Mouse (Mus musculus) heart, adult 2 months (tissue): ENCODE results near the gene Stra8. TPM values are rescaled to one million over a fixed set of nuclear protein-coding genes. Genes with fewer than 3 reads are reported as not detected.

Experiments
- DNase-seq, 2 experiments: peaks; one replicate each; pipeline ENCODE4 v3.0.0; 2021
- H3K27ac ChIP-seq: fragments of 200-600 bp; 2 replicates; pipeline ENCODE4 v1.8.1; 2022
- H3K27me3 ChIP-seq: fragments of 200-500 bp; 2 replicates; pipeline ENCODE4 v1.6.1; 2012; ENCODE audit warnings: mild to moderate bottlenecking, low read length, inconsistent platforms, mixed read lengths; ENCODE audit not compliant: control insufficient read depth, insufficient read depth
- H3K36me3 ChIP-seq: fragments of 200-500 bp; 2 replicates; pipeline ENCODE4 v1.6.1; 2012; ENCODE audit warnings: low read length, inconsistent platforms; ENCODE audit not compliant: control insufficient read depth, insufficient read depth
- H3K4me1 ChIP-seq: fragments of 200-500 bp; 2 replicates; pipeline ENCODE4 v1.6.1; 2011; ENCODE audit warnings: low read length; ENCODE audit not compliant: control insufficient read depth, insufficient read depth
- H3K4me3 ChIP-seq: fragments of 200-600 bp; 2 replicates; pipeline ENCODE4 v1.8.1; 2022
- H3K79me2 ChIP-seq: fragments of 200-500 bp; replicated peaks from 2 replicates; pipeline ENCODE4 v1.6.1; 2012; ENCODE audit warnings: mild to moderate bottlenecking, inconsistent platforms, low read length, moderate library complexity, mixed read lengths; ENCODE audit not compliant: control insufficient read depth, insufficient read depth
- H3K9ac ChIP-seq: fragments of 200-500 bp; 2 replicates; pipeline ENCODE4 v1.6.1; 2012; ENCODE audit warnings: low read depth, mild to moderate bottlenecking, control low read depth, inconsistent platforms, low read length, mixed read lengths
- CTCF ChIP-seq: fragments of 200-600 bp; IDR thresholded peaks from 2 replicates; pipeline ENCODE4 v1.8.1; 2022; ENCODE audit warnings: antibody characterized with exemption, mild to moderate bottlenecking, moderate library complexity
- EP300 ChIP-seq: fragments of 200-500 bp; IDR thresholded peaks from 2 replicates; pipeline ENCODE4 v1.6.1; 2011; ENCODE audit warnings: low read depth, low read length, control low read depth; ENCODE audit not compliant: insufficient read depth
- POLR2A ChIP-seq: fragments of 200-500 bp; IDR thresholded peaks from 2 replicates; pipeline ENCODE4 v1.6.1; 2011; ENCODE audit warnings: mild to moderate bottlenecking, low read depth, low read length, control low read depth; ENCODE audit not compliant: insufficient read depth
- WGBS: fragments of 180-500 bp; shearing (Covaris S2); methylation state at CpG from one replicate; pipeline ENCODE4 v1.1.7; 2018; 5-methylcytosine and 5-hydroxymethylcytosine counted together
- intact Hi-C: fragments of 180-260 bp; cut with DNase I; formaldehyde crosslinking; loops from one replicate; pipeline ENCODE4 v1.15.1; 2025
- polyA plus RNA-seq: library from polyadenylated mRNA; depleted of rRNA; stranded (reverse); fragments of >200 nt; gene quantifications from 2 replicates; pipeline ENCODE4 v1.2.3, GENCODE M21; 2012
- total RNA-seq, 2 experiments: library from RNA; stranded (reverse); gene quantifications; 2 replicates each; pipeline ENCODE4 v1.2.3; 2021

Stra8 gene
- total and polyA plus RNA-seq, 3 experiments, result not detected

DNA sequence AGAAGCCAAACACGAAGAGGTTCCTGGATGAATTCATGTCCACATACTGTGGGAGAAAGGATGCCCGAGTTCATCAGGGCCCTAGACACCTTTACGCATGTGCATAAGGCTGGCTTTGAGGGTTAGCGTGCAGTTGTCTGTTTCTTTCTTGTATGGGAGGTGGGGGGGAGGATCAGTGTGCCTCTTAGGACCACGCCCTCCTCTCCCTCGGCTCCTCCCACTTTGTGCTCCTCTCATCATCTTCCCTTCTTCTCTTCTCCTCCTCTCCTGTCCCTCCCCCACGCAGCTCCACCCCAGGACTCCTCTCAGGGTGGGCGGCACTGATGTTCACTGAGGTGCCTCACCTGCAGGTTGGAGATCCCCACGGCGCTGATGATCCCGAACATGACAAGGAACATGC is 28.5 kb downstream of the Stra8 start:
- no peak for DNase-seq
- no peak overlapping the region for H3K27ac ChIP-seq
- H3K4me3 ChIP-seq, result no peak overlapping the region
- 22% methylated on average over 11 of the region's 11 CpGs for WGBS
- H3K4me1 ChIP-seq, result no peaks in the 10 kb centered on the region
- H3K9ac ChIP-seq, result no peak overlapping the region
- TF ChIP-seq CTCF (no peak), POLR2A (no peak), EP300 (no peak)
- H3K27me3 ChIP-seq, result no peaks in the 10 kb centered on the region; the same call in 1 of the 2 replicates
- intact Hi-C loops, result no loop called here
- H3K79me2 ChIP-seq, result no peaks in the 10 kb centered on the region
- H3K36me3 ChIP-seq, result no peaks in the 10 kb centered on the region

DNA sequence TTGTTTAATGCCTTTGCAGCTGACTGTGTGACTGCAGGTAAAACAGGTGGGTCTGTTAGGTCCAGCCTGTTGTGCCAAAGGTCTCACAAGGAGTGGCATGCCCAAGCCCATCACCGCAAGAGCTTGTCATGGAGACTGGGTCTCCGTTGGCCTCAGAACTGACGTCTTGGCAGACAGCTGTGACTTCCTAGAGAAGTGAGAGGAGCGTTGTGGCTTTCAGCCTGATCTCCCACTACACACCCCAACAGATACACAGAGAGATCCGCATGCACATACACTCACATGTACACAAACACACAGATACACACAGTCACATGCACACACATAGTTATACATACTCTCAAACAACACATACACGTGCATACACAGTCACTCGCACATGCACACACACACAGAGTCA is 31.6 kb downstream of the Stra8 start:
- intact Hi-C loops, result no loop called here
- Histone ChIP-seq H3K4me1 (no peaks in the 10 kb centered on the region), H3K9ac (no peak overlapping the region), H3K27ac (no peak overlapping the region), H3K4me3 (no peak overlapping the region), H3K27me3 (no peaks in the 10 kb centered on the region; the same call in 1 of the 2 replicates), H3K79me2 (no peaks in the 10 kb centered on the region), H3K36me3 (no peaks in the 10 kb centered on the region)
- DNase-seq, result no peak
- TF ChIP-seq POLR2A (no peak), EP300 (no peak), CTCF (no peak)
- 86% methylated on average over 7 of the region's 7 CpGs for WGBS

DNA sequence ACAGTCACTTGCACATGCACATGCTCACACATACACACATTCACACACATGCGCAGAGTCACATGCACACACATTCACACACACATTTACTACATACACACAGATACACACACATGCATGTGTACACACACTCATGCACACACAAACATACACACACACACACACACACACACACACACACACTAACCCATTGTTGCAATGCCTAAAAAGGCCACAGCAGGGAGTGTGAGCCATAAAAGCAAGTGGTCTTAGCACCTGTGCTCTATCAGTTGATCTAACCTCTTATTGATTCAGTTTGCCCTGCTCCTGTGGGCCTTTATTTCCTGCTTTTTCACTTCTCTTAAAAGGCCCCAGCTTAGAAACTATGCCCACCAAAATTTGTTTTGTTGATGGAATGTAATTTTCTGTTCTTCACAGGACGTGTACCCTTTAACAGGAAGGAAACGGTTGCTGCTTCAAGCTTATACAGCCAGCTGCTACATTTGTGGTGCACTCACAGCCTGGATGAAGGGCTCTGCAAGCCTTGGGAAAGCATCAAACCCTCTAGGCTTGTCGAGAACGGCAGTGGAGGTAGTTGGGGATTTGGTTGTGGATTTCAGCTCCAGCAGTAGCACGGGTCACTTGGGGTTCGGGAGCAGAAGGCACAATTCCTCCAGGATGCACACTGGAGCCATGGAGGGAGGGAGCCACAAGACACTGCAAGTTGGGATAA is 32.1 kb downstream of the Stra8 start:
- TF ChIP-seq CTCF (no peak), POLR2A (no peak), EP300 (no peak)
- H3K36me3 ChIP-seq, result no peaks in the 10 kb centered on the region
- intact Hi-C loops, result no loop called here
- H3K27ac ChIP-seq, result no peak overlapping the region
- H3K9ac ChIP-seq, result no peak overlapping the region
- H3K79me2 ChIP-seq, result no peaks in the 10 kb centered on the region
- no peak for DNase-seq
- no peaks in the 10 kb centered on the region for H3K4me1 ChIP-seq
- 60% methylated on average over 7 of the region's 7 CpGs for whole genome bisulfite sequencing
- H3K27me3 ChIP-seq, result no peaks in the 10 kb centered on the region; the same call in 1 of the 2 replicates
- H3K4me3 ChIP-seq, result no peak overlapping the region

DNA sequence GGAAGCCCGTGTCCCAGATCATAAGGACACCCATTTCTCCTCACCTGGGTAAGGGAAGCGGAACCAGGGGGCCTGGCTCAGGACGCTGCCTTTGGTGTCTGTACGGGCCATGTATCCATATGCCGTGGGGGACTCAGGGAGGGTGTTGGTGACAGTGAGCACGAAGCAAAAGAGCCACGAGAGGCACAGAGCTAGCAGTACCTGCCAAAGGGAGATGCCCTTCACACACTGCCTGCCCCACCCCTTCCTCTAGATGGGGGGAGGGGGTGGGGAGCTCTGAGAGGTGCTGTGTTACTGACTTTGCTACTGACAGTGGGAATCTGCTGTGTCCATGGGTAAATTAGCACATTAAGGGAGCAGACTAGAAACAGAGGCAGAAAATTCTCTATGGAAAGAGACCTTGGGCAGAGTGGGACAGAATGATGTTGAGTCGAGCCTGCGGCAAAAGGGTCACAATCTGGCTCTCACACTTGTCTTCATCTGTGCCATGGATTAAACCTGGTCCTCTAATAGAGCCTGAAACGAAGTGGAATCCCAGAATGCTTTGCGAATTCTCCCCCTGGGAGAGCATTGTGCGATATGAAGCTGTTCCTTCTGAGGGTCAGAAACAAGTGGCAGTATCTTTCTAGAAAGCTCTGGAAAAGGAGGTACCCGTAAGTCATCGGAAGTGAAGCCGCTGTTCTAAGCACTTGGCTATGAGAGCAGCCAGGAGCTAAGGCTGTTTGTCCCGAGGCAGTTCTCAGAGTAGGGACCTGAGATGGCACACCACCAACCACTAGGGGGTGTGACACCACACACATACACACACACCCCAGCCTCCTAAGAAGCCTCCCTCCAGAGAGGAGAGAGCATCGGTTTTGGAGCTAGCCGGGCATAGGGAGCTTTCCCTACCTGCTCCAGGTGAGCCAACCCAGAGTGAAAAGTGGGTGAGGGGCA is 35.2 kb downstream of the Stra8 start:
- H3K4me1 ChIP-seq, result no peaks in the 10 kb centered on the region
- DNase-seq, result no peak
- H3K4me3 ChIP-seq, result no peak overlapping the region
- no peaks in the 10 kb centered on the region for H3K79me2 ChIP-seq
- 45% methylated on average over 18 of the region's 18 CpGs for WGBS
- intact Hi-C loops, result no loop called here
- no peak overlapping the region for H3K27ac ChIP-seq
- no peak for TF ChIP-seq POLR2A
- no peak for TF ChIP-seq EP300
- TF ChIP-seq CTCF, result peak; percentile 47
- no peaks in the 10 kb centered on the region for H3K27me3 ChIP-seq
- no peak overlapping the region for H3K9ac ChIP-seq
- no peaks in the 10 kb centered on the region for H3K36me3 ChIP-seq

DNA sequence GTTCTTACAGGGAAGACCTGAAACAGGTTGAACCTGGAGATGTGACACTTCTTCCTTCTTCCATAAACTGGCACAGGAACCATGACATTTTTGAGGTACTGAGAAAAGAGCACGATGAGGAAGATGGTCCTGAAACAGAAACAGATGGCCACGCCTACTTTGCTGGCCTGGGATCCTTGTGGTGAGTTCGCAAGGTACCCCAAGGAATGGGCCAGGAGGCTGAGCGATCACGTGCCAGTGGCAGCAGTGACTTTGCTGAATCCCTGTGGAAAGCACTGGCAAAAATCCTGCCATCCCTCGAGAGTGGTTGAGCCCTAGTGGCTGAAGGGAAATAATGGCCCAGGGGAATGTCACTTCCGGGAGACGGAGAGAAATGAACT is 35.9 kb downstream of the Stra8 start:
- Histone ChIP-seq H3K79me2 (no peaks in the 10 kb centered on the region), H3K4me1 (no peaks in the 10 kb centered on the region), H3K9ac (no peak overlapping the region), H3K27ac (no peak overlapping the region), H3K4me3 (no peak overlapping the region), H3K36me3 (no peaks in the 10 kb centered on the region), H3K27me3 (no peaks in the 10 kb centered on the region)
- no peak for DNase-seq
- no peak for TF ChIP-seq CTCF
- TF ChIP-seq EP300, result no peak
- TF ChIP-seq POLR2A, result no peak
- 40% methylated on average over 8 of the region's 8 CpGs for WGBS
- intact Hi-C loops, result no loop called here

- WGBS, result 81% methylated on average over 7 of the region's 7 CpGs
- no peak overlapping the region for H3K27ac ChIP-seq
- no peak for DNase-seq
- H3K4me3 ChIP-seq, result no peak overlapping the region
- H3K79me2 ChIP-seq, result no peaks in the 10 kb centered on the region
- H3K4me1 ChIP-seq, result no peaks in the 10 kb centered on the region
- TF ChIP-seq CTCF (no peak), EP300 (no peak), POLR2A (no peak)
- H3K36me3 ChIP-seq, result no peaks in the 10 kb centered on the region
- intact Hi-C loops, result no loop called here
- no peaks in the 10 kb centered on the region for H3K27me3 ChIP-seq
- H3K9ac ChIP-seq, result no peak overlapping the region
Observed at GRCm38 (mm10) chr6:34959131-34959530, 39.2 kb downstream of the Stra8 start.
